Mouse (Mus musculus) gastrocnemius, adult 18-20 months (tissue): ENCODE measurements around the gene Chdh. TPM values are rescaled to one million over a fixed set of nuclear protein-coding genes. Genes with fewer than 3 reads are reported as not detected.

Experiments used
- DNase-seq: peaks from one replicate; pipeline ENCODE4 v3.0.0; 2021; ENCODE audit warnings: low spot score
- microRNA-seq: library from miRNA; unstranded; fragments of <30 nt; microRNA quantifications from one replicate; pipeline ENCODE4 v1.2.0, GENCODE M21; 2021
- total RNA-seq, 2 experiments: library from RNA; stranded (reverse); gene quantifications; 2 replicates each; pipeline ENCODE4 v1.2.3; 2021

The Chdh gene
- total RNA-seq, 2 experiments from 2014 or later = 0.36 to 0.37 TPM

GRCm38 (mm10) chr14:30054922-30055321 is 46.1 kb downstream of the Chdh start:
- DNase-seq = no peak

GRCm38 (mm10) chr14:30056031-30056766 is 47.4 kb downstream of the Chdh start:
- DNase-seq = no peak

DNA sequence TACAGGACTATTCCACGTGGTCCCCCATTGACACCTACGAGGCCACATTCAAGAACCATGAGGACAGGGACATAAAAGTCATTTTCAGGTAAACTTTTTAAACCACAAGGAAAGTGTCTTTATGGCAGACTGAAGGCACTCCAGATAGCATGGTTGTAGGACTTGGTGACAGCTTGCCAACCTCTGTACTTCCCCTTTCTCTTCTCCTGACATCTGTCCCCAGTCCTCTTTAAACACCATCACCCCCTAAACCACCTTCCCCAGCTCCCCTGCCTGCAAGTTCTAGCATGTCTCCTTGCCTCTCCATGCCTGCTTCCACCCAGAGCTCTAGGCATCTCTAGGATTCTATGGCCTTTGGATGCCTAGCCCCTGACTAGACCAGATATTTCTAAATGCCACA is 56.0 kb downstream of the Chdh start:
- DNase-seq = no peak

DNA sequence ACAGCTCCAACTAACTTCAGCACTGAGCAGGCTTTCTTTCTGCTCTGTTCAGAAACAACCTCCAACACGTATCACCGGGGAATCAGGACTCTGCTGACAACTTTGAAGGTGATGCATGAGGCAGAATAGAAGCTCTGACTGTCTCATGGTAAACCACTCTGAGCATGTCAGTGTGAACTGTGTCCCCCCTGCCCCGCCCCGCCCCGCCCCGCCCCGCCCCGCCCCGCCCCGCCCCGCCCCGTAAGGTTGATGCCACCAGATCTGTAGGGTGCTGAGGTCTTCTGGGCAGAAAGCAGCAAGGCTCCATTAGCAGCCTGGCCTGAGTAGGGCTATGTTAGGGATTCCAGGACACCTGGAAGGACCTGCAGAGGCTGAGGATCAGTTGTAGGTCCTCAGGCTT is 57.9 kb downstream of the Chdh start:
- DNase-seq = no peak

GRCm38 (mm10) chr14:30068566-30068965 is 59.7 kb downstream of the Chdh start:
- DNase-seq = no peak

- no peak for DNase-seq
These were observed 66.6 kb downstream of the Chdh start for GRCm38 (mm10) chr14:30075268-30075887.

GRCm38 (mm10) chr14:30078115-30078808 is 69.4 kb downstream of the Chdh start:
- no peak for DNase-seq

- DNase-seq = no peak
These were observed 70.9 kb downstream of the Chdh start for GRCm38 (mm10) chr14:30079729-30080128.

Small RNA genes lying within 50 kb of the gene (microRNA-seq; reads per million reads assigned to microRNA genes)
- not detected for gene Mir6947

Other genes starting within 250 kb of the Chdh start
- gene Selenok, start 40.7 kb upstream of the Chdh start, total RNA-seq = 10 to 100 TPM; 74.9 to 96.6 TPM
- 10 to 100 TPM; 31.1 to 33.4 TPM for gene Actr8, start 30.7 kb upstream of the Chdh start, total RNA-seq
- under 1 TPM in 1 of 2 experiments, not detected in 1; 0.09 TPM for gene Il17rb, start 127 bp upstream of the Chdh start, total RNA-seq